10 mouse cellular contexts compared by ENCODE assay signal in genomic region chr19:47291307-47292080, GRCm38 (mm10).
A peak's percentile ranks its signal among the peaks of the same experiment; 100 is the strongest.
DNase-seq lines count a peak whose midpoint lies in the region; ATAC-seq and TF ChIP-seq lines count a peak whose summit lies in the region.
"Had no signal": no experiment of that assay in that cellular context is flagged by ENCODE, and none has a peak within 500 bp of the region (broad histone marks: within the 10 kb centered on the region; RNA-seq: fewer than 3 reads in every experiment).

No protein-coding gene starts in this region.

- no peak overlapping the region for H3K9ac ChIP-seq in liver, embryonic 13.5 days
- no peak overlapping the region for H3K9ac ChIP-seq in liver, postnatal 0 days (replicated peaks)
- H3K9ac ChIP-seq in embryonic facial prominence, embryonic 15.5 days = no peak overlapping the region
- no peak overlapping the region; the same call in 1 of the 2 replicates for H3K9ac ChIP-seq in kidney, embryonic 16.5 days (replicated peaks; ENCODE audit: low read length)
- H3K9ac ChIP-seq in neural tube, embryonic 12.5 days = 0 out of 2 replicates have a peak overlapping the region, but pooled peaks have one; percentile 13
- H3K9ac ChIP-seq: liver, embryonic 14.5 days had no signal

- H3K4me2 ChIP-seq in liver, embryonic 13.5 days = no peak overlapping the region
- H3K4me2 ChIP-seq in liver, postnatal 0 days (ENCODE audit: low read depth, low read length) = no peak overlapping the region
- peak overlapping the region; percentile 0; the same call in 1 of the 2 replicates for H3K4me2 ChIP-seq in embryonic facial prominence, embryonic 15.5 days (replicated peaks)
- H3K4me2 ChIP-seq in kidney, embryonic 16.5 days (replicated peaks; ENCODE audit: low read depth, low read length) = no peak overlapping the region
- H3K4me2 ChIP-seq in neural tube, embryonic 12.5 days (replicated peaks) = no peak overlapping the region

- DNase-seq in liver, embryonic 13.5 days = no peak
- no peak for DNase-seq in liver, postnatal 0 days
- DNase-seq in right cerebral cortex, postnatal 36 days (ENCODE audit: low spot score in 2 of 2) = no peak
- DNase-seq in layer of hippocampus, adult 18-20 months (ENCODE audit: low spot score in 2 of 2) = no peak
- no peak for DNase-seq in thymus, adult 2 months

- H3K9me3 ChIP-seq in liver, embryonic 13.5 days (replicated peaks) = no peaks in the 10 kb centered on the region
- H3K9me3 ChIP-seq in liver, postnatal 0 days (ENCODE audit: low read length) = no peaks in the 10 kb centered on the region
- no peaks in the 10 kb centered on the region for H3K9me3 ChIP-seq in embryonic facial prominence, embryonic 15.5 days (replicated peaks)
- H3K9me3 ChIP-seq in kidney, embryonic 16.5 days (ENCODE audit: low read length) = no peaks in the 10 kb centered on the region
- H3K9me3 ChIP-seq in neural tube, embryonic 12.5 days = no peaks in the 10 kb centered on the region

- 49% methylated on average over 7 of the region's 7 CpGs for WGBS in liver, embryonic 13.5 days (ENCODE audit: insufficient replicate concordance)
- 63% methylated on average over 7 of the region's 7 CpGs for WGBS in liver, postnatal 0 days (ENCODE audit: insufficient replicate concordance)
- 30% methylated on average over 7 of the region's 7 CpGs for WGBS in embryonic facial prominence, embryonic 15.5 days
- 49% methylated on average over 7 of the region's 7 CpGs for WGBS in kidney, embryonic 16.5 days
- 28% methylated on average over 7 of the region's 7 CpGs for WGBS in neural tube, embryonic 12.5 days
- WGBS in thymus, adult 2 months = 86% methylated on average over 7 of the region's 7 CpGs

- H3K4me1 ChIP-seq in liver, embryonic 13.5 days (replicated peaks) = no peaks in the 10 kb centered on the region
- H3K4me1 ChIP-seq in liver, postnatal 0 days (ENCODE audit: insufficient read depth) = no peaks in the 10 kb centered on the region
- H3K4me1 ChIP-seq in embryonic facial prominence, embryonic 15.5 days = peaks cover 64% of the 10 kb centered on the region
- H3K4me1 ChIP-seq in kidney, embryonic 16.5 days (ENCODE audit: insufficient read depth, low read length) = peaks cover 45% of the 10 kb centered on the region
- H3K4me1 ChIP-seq in neural tube, embryonic 12.5 days = peaks cover 30% of the 10 kb centered on the region
- H3K4me1 ChIP-seq in thymus, adult 2 months (replicated peaks; ENCODE audit: control insufficient read depth, insufficient read depth, low read length) = no peaks in the 10 kb centered on the region

- no peaks in the 10 kb centered on the region for H3K36me3 ChIP-seq in liver, embryonic 13.5 days
- H3K36me3 ChIP-seq in liver, postnatal 0 days (replicated peaks; ENCODE audit: insufficient read depth, low read length) = 0 out of 2 replicates have a peak, but pooled peaks cover 5% of the 10 kb centered on the region
- H3K36me3 ChIP-seq in embryonic facial prominence, embryonic 15.5 days = peaks cover 41% of the 10 kb centered on the region
- 0 out of 2 replicates have a peak, but pooled peaks cover 4% of the 10 kb centered on the region for H3K36me3 ChIP-seq in kidney, embryonic 16.5 days (ENCODE audit: insufficient read depth, low read length)
- no peaks in the 10 kb centered on the region for H3K36me3 ChIP-seq in neural tube, embryonic 12.5 days
- H3K36me3 ChIP-seq in thymus, adult 2 months (ENCODE audit: control insufficient read depth, insufficient read depth, low read length) = no peaks in the 10 kb centered on the region

- TF ChIP-seq EP300 in liver, postnatal 0 days (IDR thresholded peaks at IDR 0.05; ENCODE audit: low read depth) = no peak

- H3K27ac ChIP-seq in liver, embryonic 13.5 days = no peak overlapping the region
- H3K27ac ChIP-seq in liver, postnatal 0 days (ENCODE audit: low read depth) = no peak overlapping the region
- peak overlapping the region; percentile 82 for H3K27ac ChIP-seq in embryonic facial prominence, embryonic 15.5 days (replicated peaks)
- H3K27ac ChIP-seq in kidney, embryonic 16.5 days (ENCODE audit: low read length) = peak overlapping the region; percentile 77
- H3K27ac ChIP-seq in neural tube, embryonic 12.5 days = no peak overlapping the region
- no peak overlapping the region for H3K27ac ChIP-seq in thymus, adult 2 months (ENCODE audit: control insufficient read depth, insufficient read depth, low read length)
- H3K27ac ChIP-seq: liver, embryonic 14.5 days had no signal

- no peaks in the 10 kb centered on the region for H3K27me3 ChIP-seq in liver, embryonic 13.5 days
- no peaks in the 10 kb centered on the region for H3K27me3 ChIP-seq in liver, postnatal 0 days (ENCODE audit: insufficient read depth, low read length)
- no peaks in the 10 kb centered on the region for H3K27me3 ChIP-seq in embryonic facial prominence, embryonic 15.5 days
- no peaks in the 10 kb centered on the region for H3K27me3 ChIP-seq in kidney, embryonic 16.5 days (ENCODE audit: insufficient read depth, low read length)
- H3K27me3 ChIP-seq in neural tube, embryonic 12.5 days (replicated peaks) = no peaks in the 10 kb centered on the region
- H3K27me3 ChIP-seq in thymus, adult 2 months (ENCODE audit: control insufficient read depth, insufficient read depth, low read length) = no peaks in the 10 kb centered on the region
- H3K27me3 ChIP-seq: Patski had no signal

- TF ChIP-seq CTCF in liver, postnatal 0 days (IDR thresholded peaks at IDR 0.05; ENCODE audit: low read depth) = no peak
- TF ChIP-seq CTCF in thymus, adult 2 months (IDR thresholded peaks at IDR 0.05; ENCODE audit: borderline replicate concordance, control insufficient read depth, extremely low read depth, insufficient read depth, low read length, poor library complexity) = no peak

- TF ChIP-seq POLR2A in thymus, adult 2 months (IDR thresholded peaks at IDR 0.05; ENCODE audit: control insufficient read depth, extremely low read depth, insufficient read depth, low read length, poor library complexity) = no peak

- 0 out of 2 replicates have a peak, but pooled peaks have one; percentile 15 for ATAC-seq in liver, embryonic 13.5 days (ENCODE audit: low read depth)
- no peak for ATAC-seq in liver, postnatal 0 days
- ATAC-seq in embryonic facial prominence, embryonic 15.5 days (ENCODE audit: insufficient number of reproducible peaks, low FRiP score, low TSS enrichment, low read depth) = peak; percentile 43; the same call in 1 of the 2 replicates
- peak; percentile 82 for ATAC-seq in kidney, embryonic 16.5 days (ENCODE audit: low FRiP score, low TSS enrichment)
- ATAC-seq in neural tube, embryonic 12.5 days (ENCODE audit: low FRiP score, low read depth) = no peak

- H3K4me3 ChIP-seq in liver, embryonic 13.5 days (replicated peaks) = no peak overlapping the region
- H3K4me3 ChIP-seq in liver, postnatal 0 days (ENCODE audit: low read depth, low read length) = no peak overlapping the region
- no peak overlapping the region for H3K4me3 ChIP-seq in embryonic facial prominence, embryonic 15.5 days (replicated peaks)
- H3K4me3 ChIP-seq in kidney, embryonic 16.5 days (ENCODE audit: low read length) = no peak overlapping the region
- no peak overlapping the region for H3K4me3 ChIP-seq in neural tube, embryonic 12.5 days
- no peak overlapping the region for H3K4me3 ChIP-seq in thymus, adult 2 months (ENCODE audit: control insufficient read depth, insufficient read depth, low read length)

Comparison
In these comparisons a context has a peak if more than half of its experiments do, and no peak if none do; other contexts are left out.
1. ATAC-seq: peak in liver, embryonic 13.5 days (single experiment), embryonic facial prominence, embryonic 15.5 days (single experiment) and kidney, embryonic 16.5 days (single experiment); none in liver, postnatal 0 days (single experiment) and neural tube, embryonic 12.5 days (single experiment).
2. H3K27ac ChIP-seq: peak in embryonic facial prominence, embryonic 15.5 days (single experiment) and kidney, embryonic 16.5 days (single experiment); none in liver, embryonic 13.5 days (single experiment), liver, postnatal 0 days (single experiment), neural tube, embryonic 12.5 days (single experiment) and thymus, adult 2 months (single experiment).